Mouse (Mus musculus): ENCODE results near the gene Tmie.

Tmie gene

DNA sequence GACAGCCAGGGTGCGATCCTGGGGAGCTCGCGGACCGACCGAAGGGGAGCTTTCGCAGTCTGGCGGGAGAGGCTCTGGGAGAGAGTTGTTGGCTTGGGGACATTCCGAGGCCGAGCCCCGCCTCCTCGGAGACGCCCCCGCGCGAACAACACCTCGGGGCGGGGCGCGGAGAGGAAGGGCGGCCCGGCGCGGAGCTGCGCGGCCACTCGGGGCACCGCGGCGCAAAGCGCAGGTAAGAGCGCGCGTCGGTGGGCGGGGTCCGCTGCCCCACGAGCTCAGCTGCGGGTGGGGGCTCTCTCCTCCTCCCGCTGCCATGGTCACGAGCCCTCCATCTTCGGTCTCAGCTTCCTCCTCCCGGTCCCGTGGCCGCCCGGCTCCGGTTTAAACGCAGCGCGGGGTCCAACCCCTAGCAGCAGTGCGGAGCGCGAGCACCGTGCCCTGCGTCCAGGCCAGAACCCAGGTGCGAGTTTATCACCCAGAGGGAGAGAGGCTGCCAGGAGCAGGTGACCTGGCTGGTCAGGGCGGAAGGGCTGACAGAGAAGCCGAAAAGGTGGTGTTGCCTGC is at the start of gene Tmie:
Gene Tmie, minus strand, starts transcription at position 116 of the 564 bp plus-strand sequence.
- peak; percentile 48 for DNase-seq (ENCODE audit: low spot score)

GRCm38 (mm10) chr9:110922759-110923158 is 42.8 kb upstream of the Tmie start:
- DNase-seq (ENCODE audit: low spot score): peak; percentile 65

GRCm38 (mm10) chr9:110920665-110921419 is 40.9 kb upstream of the Tmie start:
- no peak for DNase-seq (ENCODE audit: low spot score)

DNA sequence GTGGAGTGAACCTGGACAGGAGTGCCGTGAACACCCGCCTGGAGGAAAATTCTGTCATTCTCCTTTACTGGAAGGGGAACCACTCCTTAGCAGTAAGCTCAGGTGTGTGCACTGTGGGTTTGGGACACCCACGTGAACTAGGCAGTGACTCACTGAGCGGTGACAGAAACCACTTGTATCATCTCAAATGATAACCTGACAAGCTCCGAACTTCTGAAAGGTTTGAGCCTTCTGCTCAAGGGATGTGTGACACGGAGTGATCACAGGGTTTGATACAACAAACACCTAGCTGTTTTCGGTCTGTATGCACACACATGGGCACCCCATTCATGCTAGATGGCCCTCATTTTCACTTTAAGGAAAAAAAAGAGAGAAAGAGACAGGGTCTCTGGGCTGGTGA is 36.9 kb upstream of the Tmie start, which contains the start of gene Fam240a:
Gene Fam240a, minus strand, starts transcription at position 76 of the 400 bp plus-strand sequence.
- DNase-seq (ENCODE audit: low spot score): no peak

DNA sequence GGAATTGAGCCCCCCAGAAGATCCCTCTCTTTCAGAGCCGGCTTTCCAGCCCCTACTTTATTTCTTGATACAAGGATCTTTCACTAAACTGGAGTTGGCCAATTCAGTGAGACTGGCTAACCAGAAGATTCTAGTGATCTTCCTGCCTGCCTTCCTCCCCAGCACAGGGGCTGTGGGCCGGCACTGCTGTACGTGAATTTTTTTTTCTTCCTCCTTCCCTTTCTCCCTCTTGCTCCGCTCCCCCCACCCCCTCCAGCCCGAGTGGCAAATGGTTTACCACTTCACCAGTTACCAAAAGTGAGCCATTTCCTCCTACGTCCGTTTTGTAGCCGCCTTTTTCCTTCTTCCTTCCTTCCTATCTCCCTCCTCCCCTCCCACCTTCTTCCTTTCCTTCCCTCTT is 35.6 kb upstream of the Tmie start:
- no peak for DNase-seq (ENCODE audit: low spot score)

DNA sequence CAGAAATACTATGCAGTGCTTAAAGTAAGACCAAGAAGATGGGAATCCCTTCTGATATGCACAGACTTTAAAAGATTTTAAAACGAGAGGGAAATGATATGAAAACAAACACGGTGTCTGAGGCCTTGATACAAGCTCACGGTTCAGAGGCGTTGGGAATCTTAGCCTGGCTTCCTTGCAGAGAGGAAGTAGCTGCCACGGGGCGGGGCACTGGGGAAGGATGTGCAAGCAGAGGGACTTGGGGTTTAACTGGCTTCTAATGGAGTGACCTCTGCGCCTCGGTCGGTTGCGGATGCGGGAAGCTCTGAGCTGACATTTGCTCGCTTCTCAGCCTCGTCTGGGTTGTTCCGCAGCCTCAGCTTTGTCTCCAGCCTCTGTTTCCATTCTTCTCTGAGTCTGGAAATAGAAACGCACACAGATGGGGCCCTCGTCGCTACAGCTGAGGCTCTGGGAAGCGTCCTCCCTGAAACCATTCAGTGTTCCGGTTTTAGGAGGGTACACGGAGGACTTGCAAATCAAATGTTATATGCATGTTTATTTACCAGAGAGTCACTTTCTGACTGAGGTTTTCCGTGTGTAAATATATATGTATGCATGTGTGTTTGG is 34.8 kb upstream of the Tmie start:
- DNase-seq (ENCODE audit: low spot score): no peak

GRCm38 (mm10) chr9:110909371-110909967 is 29.6 kb upstream of the Tmie start:
- DNase-seq (ENCODE audit: low spot score): no peak

DNA sequence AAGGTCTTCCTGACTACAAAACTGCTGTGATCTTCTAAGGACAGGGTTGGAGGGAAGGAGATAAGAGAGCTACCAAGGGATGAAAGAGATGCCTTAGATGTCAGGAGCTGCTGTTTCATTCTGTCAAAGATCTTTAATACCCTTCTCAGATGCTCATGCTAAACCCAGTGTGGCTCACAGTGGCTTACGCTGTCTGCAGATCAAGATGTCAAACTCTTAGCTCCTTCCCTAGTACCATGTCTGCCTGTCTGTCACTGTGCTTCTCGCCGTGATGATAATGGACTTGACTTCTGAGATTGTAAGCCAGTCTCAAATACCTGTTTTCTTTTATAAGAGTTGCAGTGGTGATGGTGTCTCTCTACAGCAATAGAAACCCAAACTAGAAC is 28.7 kb upstream of the Tmie start:
- no peak for DNase-seq (ENCODE audit: low spot score)

GRCm38 (mm10) chr9:110907838-110908630 is 28.1 kb upstream of the Tmie start:
- no peak for DNase-seq (ENCODE audit: low spot score)

DNA sequence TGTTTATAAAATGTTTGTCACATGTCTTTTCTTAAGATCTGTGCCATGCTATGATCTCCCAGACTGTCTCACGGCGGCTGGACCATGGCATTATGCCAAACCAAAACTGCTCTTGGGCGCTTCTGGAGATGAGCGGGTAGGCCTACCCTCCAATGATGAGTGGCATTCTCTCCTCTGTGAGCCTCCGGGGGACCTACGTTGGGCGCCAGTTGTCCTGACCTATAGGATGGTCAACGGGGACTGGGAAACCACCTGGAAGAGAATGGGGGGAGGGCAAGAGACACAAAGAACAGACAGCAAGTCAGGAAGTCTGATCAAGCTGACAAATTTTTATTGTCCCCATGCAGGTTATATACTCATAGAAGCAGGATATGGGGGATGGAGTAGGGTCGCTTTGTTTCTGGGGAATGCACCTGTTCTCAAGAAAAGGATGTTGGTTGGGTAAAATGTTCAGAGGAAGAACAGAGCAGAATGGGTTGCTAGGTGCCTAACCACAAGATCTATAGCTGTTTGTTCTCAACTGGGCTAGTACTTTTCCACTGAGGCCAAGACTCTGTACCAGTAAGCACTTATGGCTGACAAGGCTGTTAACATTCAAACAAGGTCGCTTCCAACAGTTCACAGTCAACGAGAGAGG is 27.4 kb upstream of the Tmie start:
- no peak for DNase-seq (ENCODE audit: low spot score)

GRCm38 (mm10) chr9:110902271-110902670 is 22.4 kb upstream of the Tmie start:
- DNase-seq (ENCODE audit: low spot score): no peak

- no peak for DNase-seq (ENCODE audit: low spot score)
Observed at GRCm38 (mm10) chr9:110901204-110901603, 21.3 kb upstream of the Tmie start.

DNA sequence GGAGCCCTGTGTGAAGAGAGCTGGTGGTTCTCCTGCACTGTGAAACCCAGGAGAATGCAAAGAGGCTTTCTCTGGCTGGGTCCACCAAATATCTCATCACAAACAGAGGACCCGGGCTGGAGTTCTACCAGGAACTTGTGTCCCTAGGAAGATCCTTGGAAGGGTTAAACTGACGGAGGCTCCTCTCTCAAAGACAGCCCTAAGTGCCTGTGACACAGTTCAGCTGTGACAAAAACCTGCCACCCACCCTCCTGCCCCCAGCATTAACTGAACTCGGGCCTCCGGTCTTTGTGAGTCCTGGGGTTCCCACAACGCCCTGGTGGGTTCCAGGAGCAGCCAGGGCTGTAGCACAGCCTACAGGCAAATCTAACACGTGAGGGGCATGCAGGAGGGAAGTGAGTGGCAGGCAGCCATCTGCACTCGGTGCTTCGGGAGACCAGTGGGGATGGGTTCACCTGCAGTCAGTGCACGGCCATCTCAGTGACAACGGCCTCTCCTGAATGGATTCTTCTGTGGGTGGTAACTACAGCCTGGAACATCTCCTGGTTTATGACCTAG is 19.6 kb upstream of the Tmie start:
- DNase-seq (ENCODE audit: low spot score): no peak

DNA sequence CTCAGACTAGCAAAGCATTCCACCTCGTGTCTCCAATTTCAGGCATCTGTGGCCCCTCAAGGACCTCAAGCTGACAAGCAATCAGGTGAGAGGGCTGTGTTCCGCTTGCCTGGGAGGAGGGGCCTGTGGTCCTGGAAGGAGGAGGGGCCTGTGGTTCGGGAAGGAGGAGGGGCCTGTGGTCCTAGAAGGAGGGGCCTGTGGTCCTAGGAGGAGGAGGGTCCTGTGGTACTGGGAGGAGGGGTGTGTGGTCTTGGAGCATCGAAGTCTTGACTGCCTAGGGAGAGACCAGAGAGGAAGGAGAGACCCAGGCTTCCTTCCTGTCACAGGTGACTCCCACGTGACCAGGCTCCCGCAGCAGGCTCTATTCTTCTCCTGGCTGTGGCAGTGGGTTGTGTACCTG is 16.7 kb upstream of the Tmie start:
- no peak for DNase-seq (ENCODE audit: low spot score)

DNA sequence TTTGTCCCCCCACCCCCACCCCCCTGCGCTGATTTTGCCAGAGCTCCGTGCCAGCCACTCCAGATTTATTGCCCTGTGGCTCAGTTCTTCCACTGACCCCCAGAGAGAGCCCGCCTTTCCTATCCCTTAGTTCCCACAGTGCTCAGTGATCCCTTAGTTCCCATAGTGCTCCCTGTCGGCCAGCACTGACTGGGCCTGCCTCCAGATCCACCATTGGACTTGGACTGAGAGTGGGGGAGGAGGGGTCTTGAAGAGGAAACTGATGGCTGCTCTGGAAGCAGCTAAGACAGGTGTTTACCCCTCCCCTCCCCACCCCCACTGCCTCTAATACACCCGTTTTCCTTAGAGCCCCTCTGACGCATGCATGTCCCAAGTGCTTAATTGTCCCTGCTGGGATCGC is 16.1 kb upstream of the Tmie start:
- no peak for DNase-seq (ENCODE audit: low spot score)

GRCm38 (mm10) chr9:110895507-110895906 is 15.6 kb upstream of the Tmie start:
- no peak for DNase-seq (ENCODE audit: low spot score)

DNA sequence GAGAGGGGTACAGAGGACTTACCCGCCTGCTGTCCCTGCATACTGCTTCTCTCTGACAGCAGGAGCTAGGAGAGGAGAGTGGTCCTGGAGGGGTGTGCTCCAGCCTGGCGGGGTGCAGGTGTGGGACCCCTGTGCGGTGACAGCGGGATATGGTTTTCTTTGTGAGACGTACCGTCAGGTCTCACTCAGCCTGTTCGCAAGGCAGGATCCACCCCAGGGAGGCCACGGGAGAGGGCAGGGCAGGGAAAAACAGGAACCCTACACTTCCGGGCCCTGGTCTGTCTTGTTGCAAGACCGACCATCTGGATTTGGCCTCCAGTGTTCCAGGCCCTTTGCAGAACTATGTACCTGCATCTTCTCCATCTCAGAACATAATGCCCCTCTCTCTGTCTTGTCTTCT is 13.5 kb upstream of the Tmie start:
- DNase-seq (ENCODE audit: low spot score): no peak

DNA sequence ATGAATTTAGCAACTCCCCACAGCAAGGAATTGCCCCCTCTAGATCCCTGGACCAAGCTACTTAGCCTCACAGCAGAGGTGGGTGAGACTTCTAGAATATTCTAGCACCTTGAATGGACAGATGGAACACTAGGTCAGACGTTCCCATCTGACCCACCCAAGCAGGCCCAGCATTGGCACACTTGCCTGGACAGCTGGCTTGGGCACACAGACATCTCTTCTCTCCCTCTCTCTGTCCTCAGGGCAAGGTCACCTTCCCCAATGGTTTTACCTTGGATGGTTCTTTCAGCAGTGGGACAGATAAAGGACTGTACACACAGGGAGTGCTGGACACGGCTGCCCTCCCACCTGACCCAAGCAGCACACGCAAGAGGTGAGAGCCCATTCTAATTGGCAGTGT is 12.6 kb upstream of the Tmie start:
- no peak for DNase-seq (ENCODE audit: low spot score)

DNA sequence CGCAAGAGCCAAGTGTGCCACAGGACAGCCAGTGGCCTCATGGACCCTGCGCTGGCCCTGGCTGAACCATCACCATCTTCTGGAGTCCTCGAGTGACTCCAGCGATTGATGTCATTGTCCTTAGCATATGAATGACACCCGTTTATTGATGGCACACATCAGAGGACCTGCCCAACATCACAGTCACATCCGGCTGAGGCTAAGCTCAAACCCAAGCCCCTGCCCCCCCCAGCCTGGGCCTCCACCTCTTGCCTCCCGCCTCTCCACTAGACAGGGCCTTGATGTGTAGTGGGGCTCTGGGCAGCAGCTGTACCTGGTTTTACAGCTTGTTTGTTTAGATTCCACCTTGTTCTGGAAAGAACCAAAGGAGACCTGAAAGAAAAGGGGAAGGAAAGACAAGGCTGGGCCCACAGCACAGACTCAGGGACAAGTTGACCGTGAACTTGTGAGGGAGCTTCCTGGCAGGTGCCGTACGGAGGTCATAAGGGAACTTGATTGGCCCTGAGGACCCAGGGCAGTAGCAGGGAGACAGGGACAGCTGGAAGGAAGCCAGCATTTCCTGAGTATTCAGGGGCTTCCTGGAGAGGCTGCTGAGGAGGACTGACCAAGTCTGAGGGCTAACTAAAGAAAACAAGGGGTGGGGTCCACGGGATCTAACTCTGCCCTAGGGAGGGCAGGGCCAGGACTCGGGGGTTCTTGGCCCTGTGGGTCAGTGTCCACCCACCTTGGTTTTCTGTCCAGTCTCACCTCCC is 11.3 kb upstream of the Tmie start:
- DNase-seq (ENCODE audit: low spot score): no peak

DNA sequence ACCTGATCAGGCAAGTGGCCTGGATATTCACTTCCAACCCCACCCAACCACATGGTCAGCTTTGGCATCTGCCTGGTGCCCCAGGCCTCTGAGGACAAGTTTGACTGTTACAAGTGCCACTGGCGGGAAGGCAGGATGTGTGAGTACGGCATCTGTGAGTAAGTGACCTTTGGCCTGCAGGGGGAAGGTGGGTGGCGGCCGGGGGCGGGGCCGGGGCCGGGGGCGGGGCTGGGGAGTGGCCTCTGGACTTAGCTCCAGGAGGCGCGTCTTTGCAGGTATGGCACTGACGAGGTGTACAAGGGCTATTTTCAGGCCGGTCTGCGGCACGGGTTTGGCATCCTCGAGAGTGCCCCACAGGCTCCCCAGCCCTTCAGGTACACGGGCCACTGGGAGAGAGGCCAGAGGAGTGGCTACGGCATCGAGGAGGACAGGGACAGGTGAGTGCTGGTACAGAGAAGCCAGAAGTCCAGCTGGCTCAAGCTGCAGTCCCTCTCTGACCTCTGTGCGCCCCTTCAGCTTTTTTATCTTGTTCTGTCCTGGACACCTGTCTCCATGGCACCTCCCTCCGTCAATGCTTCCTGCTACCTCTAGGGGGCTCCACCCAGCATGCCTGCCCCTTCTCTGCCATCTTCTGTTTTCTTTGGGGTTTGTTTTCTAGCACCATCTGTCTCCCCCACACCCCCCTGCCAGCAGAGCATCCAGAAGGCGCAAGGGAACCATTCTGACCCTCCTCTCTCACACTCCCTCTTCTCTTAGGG is 10.3 kb upstream of the Tmie start:
- no peak for DNase-seq (ENCODE audit: low spot score)
